Mouse (Mus musculus) hindbrain, embryonic 10.5 days (tissue): ENCODE measurements around the gene Gm4779. TPM values are rescaled to one million over a fixed set of nuclear protein-coding genes. Genes with fewer than 3 reads are reported as not detected.

Experiments
- DNase-seq: peaks from one replicate; pipeline ENCODE4 v3.0.0-alpha.2; 2017; ENCODE audit warnings: low spot score
- H3K27ac ChIP-seq: fragments of 300-500 bp; sonication (generic); 2 replicates; pipeline ENCODE4 v1.5.1; 2016; ENCODE audit warnings: mild to moderate bottlenecking, moderate library complexity
- H3K27me3 ChIP-seq: fragments of 300-500 bp; sonication (generic); 2 replicates; pipeline ENCODE4 v1.6.1; 2016; ENCODE audit warnings: mild to moderate bottlenecking; ENCODE audit not compliant: poor library complexity, insufficient read depth, severe bottlenecking
- H3K36me3 ChIP-seq: fragments of 300-500 bp; sonication (generic); 2 replicates; pipeline ENCODE4 v1.6.1; 2016; ENCODE audit warnings: mild to moderate bottlenecking, moderate library complexity
- H3K4me1 ChIP-seq: fragments of 300-500 bp; sonication (generic); replicated peaks from 2 replicates; pipeline ENCODE4 v1.6.1; 2016; ENCODE audit warnings: mild to moderate bottlenecking
- H3K4me3 ChIP-seq: fragments of 300-500 bp; sonication (generic); 2 replicates; pipeline ENCODE4 v1.5.1; 2016; ENCODE audit warnings: mild to moderate bottlenecking, moderate library complexity
- H3K9me3 ChIP-seq: fragments of 300-500 bp; sonication (generic); 2 replicates; pipeline ENCODE4 v1.6.1; 2016; ENCODE audit warnings: mild to moderate bottlenecking, moderate library complexity
- WGBS: fragments of 180-500 bp; shearing (Covaris S2); methylation state at CpG from one replicate; pipeline ENCODE4 v1.1.7; 2016; 5-methylcytosine and 5-hydroxymethylcytosine counted together
- polyA plus RNA-seq: library from polyadenylated mRNA; unstranded; fragments of >200 nt; fragmentation: Nextera tagmentation; extraction: Ambion mirVana; gene quantifications from 2 replicates; pipeline ENCODE4 v1.2.1, GENCODE M21; 2016

Gm4779 gene
- polyA plus RNA-seq, 1 experiment from 2014 or later = 0.35 TPM

DNA sequence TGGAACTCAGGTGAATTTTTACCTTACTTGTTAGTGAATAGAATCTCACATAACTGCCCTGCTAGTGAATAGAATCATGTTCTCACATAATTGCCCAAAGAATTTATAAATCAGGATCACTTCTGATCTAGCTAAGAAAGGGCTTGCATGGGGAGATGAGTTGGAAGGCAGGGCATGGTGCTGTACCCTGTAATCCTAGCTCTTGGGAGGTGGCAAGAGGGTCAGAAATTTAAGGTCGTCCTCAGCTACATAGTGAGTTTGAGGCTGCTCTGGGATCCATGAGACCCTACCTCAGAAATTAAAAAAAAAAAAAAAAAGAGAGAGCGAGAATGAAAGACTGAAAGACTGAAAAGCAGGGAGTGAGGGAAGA is 53.2 kb downstream of the Gm4779 start:
- H3K36me3 ChIP-seq = no peaks in the 10 kb centered on the region
- H3K4me1 ChIP-seq = peaks cover 10% of the 10 kb centered on the region
- no peak overlapping the region for H3K27ac ChIP-seq
- DNase-seq = no peak
- H3K9me3 ChIP-seq = no peaks in the 10 kb centered on the region
- peaks cover 68% of the 10 kb centered on the region for H3K27me3 ChIP-seq
- no peak overlapping the region for H3K4me3 ChIP-seq
- WGBS = 73% methylated on average over 2 of the region's 2 CpGs

DNA sequence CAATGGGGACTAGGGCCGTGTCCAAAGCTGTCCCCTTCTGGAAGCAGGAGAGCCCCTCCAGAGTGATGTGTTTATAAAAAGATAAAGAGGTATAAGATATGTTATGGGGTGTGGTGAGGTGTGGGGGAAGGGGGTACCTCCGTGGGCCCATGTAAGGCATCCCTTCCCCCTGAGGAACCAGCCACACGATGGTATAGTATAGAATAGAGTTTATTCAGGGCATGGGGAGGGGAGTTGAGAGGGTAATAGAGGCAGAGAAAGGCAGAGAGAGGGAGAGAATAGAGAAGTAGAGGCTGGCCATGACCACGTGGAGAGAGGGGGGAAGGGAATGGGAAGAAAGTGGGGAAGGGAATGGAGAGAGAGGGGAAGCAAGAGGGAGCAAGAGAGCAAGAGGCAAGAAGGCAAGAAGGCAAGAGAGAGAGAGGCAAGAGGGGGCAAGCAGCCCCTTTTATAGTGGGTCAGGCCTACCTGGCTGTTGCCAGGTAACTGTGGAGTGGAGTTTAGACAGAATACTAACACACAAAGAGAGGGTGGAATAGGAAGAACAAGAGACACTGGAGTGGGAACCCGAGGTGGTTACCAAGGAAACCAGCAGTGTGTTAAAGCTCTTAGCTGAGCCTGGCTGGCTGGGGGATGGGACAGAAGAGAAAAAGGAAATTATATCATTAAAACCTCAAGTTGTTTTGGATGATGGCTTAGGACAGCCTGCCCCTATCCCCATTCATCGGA is 53.7 kb downstream of the Gm4779 start:
- 51% methylated on average over 6 of the region's 6 CpGs for WGBS
- Histone ChIP-seq H3K4me1 (peaks cover 10% of the 10 kb centered on the region), H3K27ac (0 out of 2 replicates have a peak overlapping the region, but pooled peaks have one; percentile 16), H3K9me3 (no peaks in the 10 kb centered on the region), H3K27me3 (peaks cover 69% of the 10 kb centered on the region), H3K4me3 (no peak overlapping the region), H3K36me3 (no peaks in the 10 kb centered on the region)
- peak; percentile 17 for DNase-seq

Other genes starting within 250 kb of the Gm4779 start
- 138 and 140 TPM in 2 replicates for gene Ogt, start 154.4 kb downstream of the Gm4779 start, polyA plus RNA-seq
- gene Cxcr3, start 60.2 kb downstream of the Gm4779 start, polyA plus RNA-seq = not detected in 2 replicates
- gene 8030474K03Rik, start 233 bp upstream of the Gm4779 start, polyA plus RNA-seq = 0.27 and 0.29 TPM in 2 replicates
- gene Nhsl2, start 55.0 kb upstream of the Gm4779 start, polyA plus RNA-seq = 16.4 and 18.8 TPM in 2 replicates